Mouse (Mus musculus): ENCODE results near the gene Areg. TPM values are rescaled to one million over a fixed set of nuclear protein-coding genes. Genes with fewer than 3 reads are reported as not detected.

Gene Areg
- 0.02 TPM in 1 of 2 replicates, not detected in the other for polyA plus RNA-seq (2012; rRNA removed)

DNA sequence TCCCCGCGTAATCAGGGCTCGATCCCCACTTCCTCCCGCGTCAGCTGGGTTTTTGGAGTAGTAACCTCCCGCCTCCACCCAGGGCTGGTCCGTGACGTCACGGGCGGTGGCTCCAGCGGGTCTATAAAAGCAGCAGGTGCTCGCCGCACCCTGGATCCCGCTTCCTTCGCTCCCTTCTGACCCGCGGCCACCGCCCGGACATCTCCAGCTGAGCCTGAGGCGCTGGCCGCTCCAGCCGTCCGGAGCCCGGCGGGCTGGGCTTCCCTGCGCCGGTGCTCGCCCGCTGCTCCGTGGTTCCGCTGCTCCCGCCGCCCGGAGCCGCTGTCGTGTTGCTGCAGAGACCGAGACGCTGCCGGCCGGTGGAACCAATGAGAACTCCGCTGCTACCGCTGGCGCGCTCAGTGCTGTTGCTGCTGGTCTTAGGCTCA lies at the start of gene Areg:
Gene Areg, plus strand, starts transcription at position 154 of the 428 bp plus-strand sequence.

Other genes with a start within 250 kb of the Areg start
- gene Cxcl1, start 248.4 kb upstream of the Areg start, polyA plus RNA-seq (2012; rRNA removed) = 2.3 and 4.3 TPM in 2 replicates
- 0.25 and 0.27 TPM in 2 replicates for gene Cxcl2, start 235.7 kb upstream of the Areg start, polyA plus RNA-seq (2012; rRNA removed)
- gene Mthfd2l, start 208.5 kb upstream of the Areg start, polyA plus RNA-seq (2012; rRNA removed) = 5.0 and 5.4 TPM in 2 replicates
- 0.01 TPM in 2 replicates for gene Epgn, start 112.1 kb upstream of the Areg start, polyA plus RNA-seq (2012; rRNA removed)
- 0.19 and 0.20 TPM in 2 replicates for gene Ereg, start 65.0 kb upstream of the Areg start, polyA plus RNA-seq (2012; rRNA removed)

Data from liver, embryonic 18 days (tissue).